Mouse (Mus musculus) heart, adult 2 months (tissue): Measurements from ENCODE around the gene Car10.

Source experiments
- CTCF ChIP-seq: fragments of 200-600 bp; IDR thresholded peaks from 2 replicates; pipeline ENCODE4 v1.8.1; 2022; ENCODE audit warnings: antibody characterized with exemption, mild to moderate bottlenecking, moderate library complexity
- EP300 ChIP-seq: fragments of 200-500 bp; IDR thresholded peaks from 2 replicates; pipeline ENCODE4 v1.6.1; 2011; ENCODE audit warnings: low read depth, low read length, control low read depth; ENCODE audit not compliant: insufficient read depth
- POLR2A ChIP-seq: fragments of 200-500 bp; IDR thresholded peaks from 2 replicates; pipeline ENCODE4 v1.6.1; 2011; ENCODE audit warnings: mild to moderate bottlenecking, low read depth, low read length, control low read depth; ENCODE audit not compliant: insufficient read depth

DNA sequence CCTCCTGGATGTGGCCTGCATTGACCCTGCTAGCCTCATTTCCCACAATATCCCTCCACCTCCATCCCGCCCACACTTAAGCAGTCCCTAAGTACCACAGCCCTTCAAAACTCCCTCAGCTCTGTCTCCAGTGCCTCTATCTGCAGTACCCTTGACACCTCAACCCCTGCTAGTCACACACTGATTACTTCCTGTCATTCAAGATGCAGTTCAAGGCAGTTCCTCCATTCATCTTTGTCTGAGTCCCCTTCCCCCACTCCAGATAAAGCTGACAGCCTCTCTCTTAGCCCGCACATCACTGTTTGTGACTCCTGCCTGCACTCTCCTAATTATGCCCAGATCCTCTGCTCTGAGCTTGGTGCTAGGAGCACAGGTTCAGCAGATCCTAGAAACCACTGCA is 496.2 kb downstream of the Car10 start:
- TF ChIP-seq EP300 (no peak), CTCF (no peak), POLR2A (no peak)
